Mouse (Mus musculus) urinary bladder, postnatal 10 days (tissue): ENCODE data around the gene Qtrt1.
"Not testable (repeated sequence)": the region's sequence is repeated elsewhere in the genome, so short reads cannot be mapped to it uniquely, and the experiment has no call there.

Source experiments
- DNase-seq: peaks from one replicate; pipeline ENCODE4 v3.0.0; 2022; ENCODE audit warnings: low spot score

Gene Qtrt1

GRCm38 (mm10) chr9:21451391-21451790, 39.8 kb downstream of the Qtrt1 start:
- no peak for DNase-seq

GRCm38 (mm10) chr9:21451870-21452269, 40.2 kb downstream of the Qtrt1 start:
- DNase-seq: no peak

- no peak for DNase-seq
These were observed 41.4 kb downstream of the Qtrt1 start for GRCm38 (mm10) chr9:21453003-21453402.

- no peak for DNase-seq
These were observed 41.8 kb downstream of the Qtrt1 start for GRCm38 (mm10) chr9:21453459-21453858.

GRCm38 (mm10) chr9:21454556-21454955, 42.9 kb downstream of the Qtrt1 start:
- DNase-seq: no peak

- no peak for DNase-seq
These were observed 43.6 kb downstream of the Qtrt1 start for GRCm38 (mm10) chr9:21455103-21455770.

GRCm38 (mm10) chr9:21456246-21456929, 44.8 kb downstream of the Qtrt1 start:
- DNase-seq: no peak

- no peak for DNase-seq
These were observed 45.4 kb downstream of the Qtrt1 start for GRCm38 (mm10) chr9:21456930-21457634.

- no peak for DNase-seq
These were observed 47.2 kb downstream of the Qtrt1 start for GRCm38 (mm10) chr9:21458821-21459220.

GRCm38 (mm10) chr9:21460400-21460940, 48.8 kb downstream of the Qtrt1 start:
- DNase-seq: no peak

- no peak for DNase-seq
These were observed 51.5 kb downstream of the Qtrt1 start for GRCm38 (mm10) chr9:21463138-21463590.

GRCm38 (mm10) chr9:21463766-21464564, 52.3 kb downstream of the Qtrt1 start:
- no peak for DNase-seq

- not testable (repeated sequence) for DNase-seq
These were observed 52.9 kb downstream of the Qtrt1 start for GRCm38 (mm10) chr9:21464565-21464928.

- no peak for DNase-seq
These were observed 57.7 kb downstream of the Qtrt1 start for GRCm38 (mm10) chr9:21469032-21470024.
